Mouse (Mus musculus): ENCODE measurements around the gene Trim38. TPM values are rescaled to one million over a fixed set of nuclear protein-coding genes. Genes with fewer than 3 reads are reported as not detected.

The Trim38 gene
- total and polyA plus RNA-seq, 3 experiments: 0.11 TPM; not detected in 2

DNA sequence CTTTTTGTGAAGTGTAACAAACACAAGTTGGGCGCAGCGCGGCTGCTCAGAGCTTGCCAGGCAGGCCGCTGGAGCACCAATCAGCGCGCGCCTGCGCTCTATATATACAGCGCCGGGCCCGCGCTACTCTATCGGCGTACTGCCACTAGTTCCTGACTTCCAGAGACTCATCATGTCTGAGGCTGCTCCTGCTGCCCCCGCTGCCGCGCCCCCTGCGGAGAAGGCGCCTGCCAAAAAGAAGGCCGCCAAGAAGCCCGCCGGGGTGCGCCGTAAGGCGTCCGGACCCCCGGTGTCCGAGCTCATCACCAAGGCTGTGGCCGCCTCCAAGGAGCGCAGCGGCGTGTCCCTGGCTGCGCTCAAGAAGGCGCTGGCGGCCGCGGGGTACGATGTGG is 31.0 kb upstream of the Trim38 start, which contains the start of gene Hist1h1c (continued):
- TF ChIP-seq ZNF384 (IDR thresholded peaks at IDR 0.05; ENCODE audit: low read depth, low read length) (no peak), SIN3A (IDR thresholded peaks at IDR 0.05; ENCODE audit: low read length) (peak; percentile 21; the same call in 1 of the 2 replicates), MYC (IDR thresholded peaks at IDR 0.05; ENCODE audit: low read depth, low read length) (no peak), RCOR1 (conservative IDR thresholded peaks at IDR 0.05; ENCODE audit: low read depth, low read length) (peak; percentile 90; the same call in 1 of the 2 replicates), IRF4 (IDR thresholded peaks at IDR 0.05; ENCODE audit: low read depth, low read length) (0 out of 2 replicates have a peak, but pooled peaks have one; percentile 46), NRF1 (IDR thresholded peaks at IDR 0.05; ENCODE audit: low read depth, low read length) (peak; percentile 66), HCFC1 (IDR thresholded peaks at IDR 0.05; ENCODE audit: low read depth, low read length) (peak; percentile 64; the same call in 1 of the 2 replicates), NELFE (IDR thresholded peaks at IDR 0.05; ENCODE audit: low read depth, low read length) (peak; percentile 100), CHD2 (IDR thresholded peaks at IDR 0.05; ENCODE audit: low read length) (peak; percentile 37), PAX5 (IDR thresholded peaks at IDR 0.05; ENCODE audit: low read length) (no peak)

DNA sequence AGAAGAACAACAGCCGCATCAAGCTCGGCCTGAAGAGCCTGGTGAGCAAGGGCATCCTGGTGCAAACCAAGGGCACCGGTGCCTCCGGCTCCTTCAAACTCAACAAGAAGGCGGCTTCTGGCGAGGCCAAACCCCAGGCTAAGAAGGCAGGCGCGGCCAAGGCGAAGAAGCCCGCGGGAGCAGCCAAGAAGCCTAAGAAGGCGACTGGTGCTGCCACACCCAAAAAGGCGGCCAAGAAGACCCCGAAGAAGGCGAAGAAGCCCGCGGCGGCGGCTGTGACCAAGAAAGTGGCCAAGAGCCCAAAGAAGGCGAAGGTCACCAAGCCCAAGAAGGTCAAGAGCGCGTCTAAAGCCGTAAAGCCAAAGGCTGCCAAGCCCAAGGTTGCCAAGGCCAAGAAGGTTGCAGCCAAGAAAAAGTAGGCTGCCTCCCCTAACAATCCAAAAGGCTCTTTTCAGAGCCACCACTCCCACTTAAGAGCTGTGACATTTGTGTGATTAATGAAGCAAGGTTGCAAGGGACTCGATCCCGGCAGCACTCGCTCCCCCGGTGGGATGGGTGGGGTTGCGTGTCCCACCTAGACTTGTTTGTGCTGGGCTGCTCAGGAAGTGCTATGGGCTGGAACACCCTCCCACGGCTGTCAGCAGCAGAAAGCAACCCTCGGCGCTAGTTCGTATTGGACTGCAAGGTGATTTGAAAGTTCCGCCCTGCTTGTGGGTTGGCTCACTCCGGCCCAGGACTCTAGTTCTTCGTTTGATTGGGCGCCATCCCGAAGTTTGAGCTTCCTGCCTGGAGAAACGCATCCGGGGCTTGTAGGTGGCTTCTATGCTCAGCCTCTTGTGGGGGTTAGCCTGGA is 30.4 kb upstream of the Trim38 start:
- no peaks in the 10 kb centered on the region for H3K27me3 ChIP-seq (replicated peaks)
- H3K4me1 ChIP-seq (ENCODE audit: control insufficient read depth in 1 of 2, insufficient read depth in 2 of 2): peaks cover 3 to 29% of the 10 kb centered on the region in 2 experiments; a peak in 3 of 4 replicates
- dilution Hi-C loops (cut with MboI; ENCODE audit: extremely low pct_ligation_motif_present, extremely low pct_unique_long_range_greater_than_20kb, low sequenced_read_pairs) (no loop called here), in situ Hi-C loops (cut with MboI; ENCODE audit: low pct_ligation_motif_present, low pct_unique_long_range_greater_than_20kb, low sequenced_read_pairs) (loop anchor here (5.0 kb wide), 1 partner anchor 37 kb away; no protein-coding TSS in a partner anchor)
- H3K27ac ChIP-seq (ENCODE audit: insufficient read depth, low read depth): peak overlapping the region; percentile 95
- 0 out of 2 replicates have a peak overlapping the region, but pooled peaks have one; percentile 84 for H3K4me2 ChIP-seq (ENCODE audit: insufficient read depth, low read depth, poor library complexity, severe bottlenecking)
- H3K36me3 ChIP-seq (replicated peaks in 1 of 2; ENCODE audit: control insufficient read depth in 1 of 2, insufficient read depth in 1 of 2, low read length in 1 of 2): no peaks in the 10 kb centered on the region
- H3K4me3 ChIP-seq (replicated peaks in 1 of 3; ENCODE audit: low read depth in 2 of 3, low read length in 2 of 3, poor library complexity in 1 of 3): peak overlapping the region; percentile 54 to 74 (median 54)
- DNase-seq (ENCODE audit: extremely low read depth): peak; percentile 96
- H3K9me3 ChIP-seq (replicated peaks; ENCODE audit: low read length): no peaks in the 10 kb centered on the region
- H3K79me2 ChIP-seq (replicated peaks; ENCODE audit: control insufficient read depth, extremely low read depth, insufficient read depth, poor library complexity, severe bottlenecking): no peaks in the 10 kb centered on the region
- H3K9ac ChIP-seq (ENCODE audit: insufficient read depth, low read depth): peak overlapping the region; percentile 100
- TF ChIP-seq CHD2 (IDR thresholded peaks at IDR 0.05; ENCODE audit: low read length) (peak; percentile 95), E2F4 (IDR thresholded peaks at IDR 0.05; ENCODE audit: insufficient replicate concordance, low read depth, low read length) (peak; percentile 93; the same call in 1 of the 2 replicates), SMC3 (IDR thresholded peaks at IDR 0.05; ENCODE audit: low read depth, low read length) (peak; percentile 38), ETS1 (conservative IDR thresholded peaks at IDR 0.05; ENCODE audit: low read depth, low read length) (no peak; the same call in none of the 2 replicates), NELFE (IDR thresholded peaks at IDR 0.05; ENCODE audit: low read depth, low read length) (peak; percentile 90), BHLHE40 (IDR thresholded peaks at IDR 0.05; ENCODE audit: low read depth, low read length) (peak; percentile 52; the same call in 1 of the 2 replicates), PAX5 (IDR thresholded peaks at IDR 0.05; ENCODE audit: low read length) (no peak), KAT2A (IDR thresholded peaks at IDR 0.05; ENCODE audit: insufficient replicate concordance, low read length) (peak; percentile 66; the same call in 1 of the 2 replicates), ZC3H11A (IDR thresholded peaks at IDR 0.05; ENCODE audit: low read depth, low read length) (no peak), MAFK (IDR thresholded peaks at IDR 0.05; ENCODE audit: insufficient replicate concordance, low read length) (no peak), MYC (IDR thresholded peaks at IDR 0.05; ENCODE audit: low read depth, low read length) (peak; percentile 56; the same call in 1 of the 2 replicates), MAZ (IDR thresholded peaks at IDR 0.05; ENCODE audit: low read depth, low read length) (peak; percentile 65), ZKSCAN1 (IDR thresholded peaks at IDR 0.05; ENCODE audit: borderline replicate concordance, low read depth, low read length) (no peak), NRF1 (IDR thresholded peaks at IDR 0.05; ENCODE audit: low read depth, low read length) (peak; percentile 50), TCF12 (IDR thresholded peaks at IDR 0.05; ENCODE audit: low read depth, low read length) (peak; percentile 44; the same call in 1 of the 2 replicates), JUND (conservative IDR thresholded peaks at IDR 0.05; ENCODE audit: low read depth, low read length) (no peak), IRF4 (IDR thresholded peaks at IDR 0.05; ENCODE audit: low read depth, low read length) (peak; percentile 71; the same call in 1 of the 2 replicates), SIN3A (IDR thresholded peaks at IDR 0.05; ENCODE audit: low read length) (no peak; the same call in none of the 2 replicates), RCOR1 (conservative IDR thresholded peaks at IDR 0.05; ENCODE audit: low read depth, low read length) (peak; percentile 93), ZMIZ1 (IDR thresholded peaks at IDR 0.05; ENCODE audit: low read depth, low read length) (peak; percentile 99), USF1 (IDR thresholded peaks at IDR 0.05; ENCODE audit: low read depth, low read length) (no peak; the same call in 1 of the 2 replicates), POLR2A (IDR thresholded peaks at IDR 0.05; ENCODE audit: low read depth, low read length) (peak; percentile 95), ZNF384 (IDR thresholded peaks at IDR 0.05; ENCODE audit: low read depth, low read length) (no peak), MXI1 (IDR thresholded peaks at IDR 0.05; ENCODE audit: low read depth, low read length) (peak; percentile 84), RAD21 (IDR thresholded peaks at IDR 0.05; ENCODE audit: low read depth, low read length) (no peak), EP300 (IDR thresholded peaks at IDR 0.05; ENCODE audit: low read length) (no peak), JUN (IDR thresholded peaks at IDR 0.05; ENCODE audit: insufficient read depth, low read depth, low read length) (no peak), TBP (conservative IDR thresholded peaks at IDR 0.05; ENCODE audit: low read depth, low read length) (no peak), UBTF (IDR thresholded peaks at IDR 0.05; ENCODE audit: low read depth, low read length) (peak; percentile 99), USF2 (conservative IDR thresholded peaks at IDR 0.05; ENCODE audit: low read depth, low read length) (peak; percentile 65), POLR2AphosphoS2 (IDR thresholded peaks at IDR 0.05; ENCODE audit: low read depth, low read length) (peak; percentile 99)
